Mouse (Mus musculus) embryonic facial prominence, embryonic 11.5 days (tissue): ENCODE measurements around the gene Svep1. TPM values are rescaled to one million over a fixed set of nuclear protein-coding genes. Genes with fewer than 3 reads are reported as not detected.

ENCODE experiments used
- ATAC-seq: fragments of 200-750 bp; cut with Nextera tagmentation; replicated peaks from 2 replicates; pipeline ENCODE4 v1.8.0; 2017; ENCODE audit warnings: low read depth; ENCODE audit not compliant: insufficient number of reproducible peaks, low FRiP score, low TSS enrichment
- DNase-seq: peaks from one replicate; pipeline ENCODE4 v3.0.0-alpha.2; 2015; ENCODE audit warnings: low spot score
- H3K27ac ChIP-seq: fragments of 300-500 bp; sonication (generic); replicated peaks from 2 replicates; pipeline ENCODE4 v1.5.1; 2014; ENCODE audit warnings: mild to moderate bottlenecking, low read depth, low read length, control low read depth
- H3K27me3 ChIP-seq: fragments of 300-500 bp; sonication (generic); 2 replicates; pipeline ENCODE4 v1.6.1; 2014; ENCODE audit warnings: mild to moderate bottlenecking, low read length, moderate library complexity, mixed read lengths; ENCODE audit not compliant: control insufficient read depth, insufficient read depth
- H3K36me3 ChIP-seq: fragments of 300-500 bp; sonication (generic); replicated peaks from 2 replicates; pipeline ENCODE4 v1.6.1; 2014; ENCODE audit warnings: low read depth, mild to moderate bottlenecking, low read length, moderate library complexity, mixed read lengths; ENCODE audit not compliant: control insufficient read depth, insufficient read depth
- H3K4me1 ChIP-seq: fragments of 300-500 bp; sonication (generic); 2 replicates; pipeline ENCODE4 v1.6.1; 2014; ENCODE audit warnings: low read length, mixed read lengths; ENCODE audit not compliant: control insufficient read depth, insufficient read depth
- H3K4me2 ChIP-seq: fragments of 300-500 bp; sonication (generic); 2 replicates; pipeline ENCODE4 v1.6.1; 2014; ENCODE audit warnings: low read depth, mild to moderate bottlenecking, control low read depth, low read length, moderate library complexity
- H3K4me3 ChIP-seq: fragments of 300-500 bp; sonication (generic); 2 replicates; pipeline ENCODE4 v1.5.1; 2014; ENCODE audit warnings: low read depth, low read length, control low read depth
- H3K9ac ChIP-seq: fragments of 300-500 bp; sonication (generic); replicated peaks from 2 replicates; pipeline ENCODE4 v1.6.1; 2014; ENCODE audit warnings: mild to moderate bottlenecking, control low read depth, low read length
- H3K9me3 ChIP-seq: fragments of 300-500 bp; sonication (generic); replicated peaks from 2 replicates; pipeline ENCODE4 v1.6.1; 2016; ENCODE audit warnings: mild to moderate bottlenecking, low read length, inconsistent platforms, mixed read lengths; ENCODE audit not compliant: control insufficient read depth
- WGBS: fragments of 180-500 bp; shearing (Covaris S2); extraction: QIAGEN DNeasy Blood & Tissue Kit; methylation state at CpG from one replicate; pipeline ENCODE4 v1.1.7; 2014; 5-methylcytosine and 5-hydroxymethylcytosine counted together
- polyA plus RNA-seq: library from polyadenylated mRNA; unstranded; fragments of >200 nt; fragmentation: Nextera tagmentation; extraction: Ambion mirVana; gene quantifications from 2 replicates; pipeline ENCODE4 v1.2.1, GENCODE M21; 2014

The Svep1 gene
- 2.8 and 3.7 TPM in 2 replicates for polyA plus RNA-seq

DNA sequence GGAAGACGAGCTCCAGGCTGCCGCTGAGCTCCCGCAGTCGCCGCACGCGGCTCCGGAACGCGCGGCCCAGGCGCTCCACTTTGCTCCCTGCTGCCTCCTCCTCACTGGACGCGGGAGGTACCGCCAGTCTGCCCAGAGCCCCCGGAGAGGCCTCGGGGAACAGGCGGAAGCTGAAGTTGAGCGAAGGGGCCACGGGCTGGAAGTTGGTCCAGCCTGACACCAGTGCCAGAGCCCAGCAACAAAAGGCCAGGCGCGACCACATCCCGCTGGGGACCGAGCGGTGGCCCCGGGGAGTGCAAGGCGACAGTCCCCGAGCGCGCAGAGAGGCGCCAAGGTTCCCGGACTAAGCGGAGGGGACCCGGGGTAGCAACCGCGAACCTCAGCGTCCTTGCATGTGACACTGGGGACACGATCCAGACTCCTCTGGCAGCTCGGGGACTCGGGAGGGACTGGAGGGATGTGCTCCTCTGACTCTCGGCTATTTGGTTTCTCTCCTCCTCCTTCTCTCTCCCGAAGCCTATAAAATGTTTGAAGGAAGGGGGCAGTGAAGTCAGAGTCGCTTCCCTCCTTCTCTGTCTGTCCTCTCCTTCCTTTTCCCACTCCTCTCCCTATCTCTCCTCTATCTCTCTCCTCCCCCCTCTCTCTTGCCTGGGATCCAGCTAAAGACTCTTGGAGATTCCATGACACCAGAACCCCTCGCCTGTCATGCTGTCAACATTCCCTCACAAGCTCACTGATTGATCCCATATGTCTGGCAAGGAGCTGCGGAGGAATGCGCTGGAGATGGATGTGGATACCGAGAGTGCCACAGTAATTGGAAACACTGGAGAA, at the start of gene Svep1:
Svep1 (minus strand) TSS at position 745 of the 831 bp plus-strand sequence.
- WGBS = under 1% methylated on average over 43 of the region's 47 CpGs
- ATAC-seq (peak; percentile 63), DNase-seq (peak; percentile 89)
- H3K27ac ChIP-seq = peak within 1 kb of the TSS; percentile 62
- no peaks in the 10 kb centered on the region for H3K9me3 ChIP-seq
- peak within 1 kb of the TSS; percentile 99 for H3K4me2 ChIP-seq
- no peaks in the 10 kb centered on the region for H3K27me3 ChIP-seq
- H3K4me1 ChIP-seq = 0 out of 2 replicates have a peak, but pooled peaks cover 2% of the 10 kb centered on the region
- H3K4me3 ChIP-seq = peak within 1 kb of the TSS; percentile 58
- no peaks in the 10 kb centered on the region for H3K36me3 ChIP-seq
- H3K9ac ChIP-seq = peak within 1 kb of the TSS; percentile 77

DNA sequence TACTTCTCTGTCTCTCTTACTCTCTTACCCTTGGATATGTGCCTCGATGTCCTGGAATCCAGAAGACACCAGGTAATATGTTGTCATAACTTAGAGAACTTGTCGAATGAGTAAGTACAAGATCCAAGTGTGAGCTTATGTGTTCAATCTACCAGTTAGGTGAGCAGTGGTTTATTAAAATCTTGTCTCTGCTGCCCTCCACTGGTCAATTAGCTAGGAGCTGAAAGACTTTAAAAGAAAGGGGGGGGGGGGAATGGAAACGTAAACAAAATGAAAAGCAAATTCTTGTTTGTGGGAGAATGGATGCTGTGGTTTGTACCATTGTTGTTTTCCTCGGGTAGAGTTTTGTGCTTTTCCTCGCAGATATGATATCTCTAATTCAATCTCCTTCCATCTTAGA, 46.8 kb upstream of the Svep1 start:
- ATAC-seq (no peak), DNase-seq (peak; percentile 81)
- H3K4me3 ChIP-seq = no peak overlapping the region
- no peak overlapping the region for H3K4me2 ChIP-seq
- H3K4me1 ChIP-seq = no peaks in the 10 kb centered on the region
- H3K27me3 ChIP-seq = no peaks in the 10 kb centered on the region
- H3K9me3 ChIP-seq = no peaks in the 10 kb centered on the region
- H3K9ac ChIP-seq = no peak overlapping the region
- H3K27ac ChIP-seq = no peak overlapping the region
- no peaks in the 10 kb centered on the region for H3K36me3 ChIP-seq
- WGBS = 40% methylated on average over 5 of the region's 5 CpGs

DNA sequence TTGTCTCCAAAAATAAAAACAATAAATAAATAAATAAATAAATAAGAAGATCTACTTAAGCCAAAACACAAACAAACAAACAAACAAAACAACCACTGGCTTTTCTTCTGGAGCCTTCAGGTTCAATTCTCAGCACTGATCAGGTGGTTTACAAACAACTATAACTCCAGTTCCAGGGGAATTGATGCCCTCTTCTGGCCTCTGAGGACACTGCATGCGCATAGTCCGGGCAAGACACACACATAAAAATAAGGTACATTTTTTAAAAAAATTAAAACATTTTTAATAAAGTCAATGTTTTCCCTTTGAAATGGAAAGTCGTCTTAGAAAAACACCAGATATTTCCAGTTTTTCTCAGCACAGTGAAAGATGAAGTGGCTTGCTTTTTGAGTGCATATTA, 45.7 kb upstream of the Svep1 start:
- Histone ChIP-seq H3K36me3 (no peaks in the 10 kb centered on the region), H3K4me1 (no peaks in the 10 kb centered on the region), H3K4me3 (no peak overlapping the region), H3K27me3 (no peaks in the 10 kb centered on the region), H3K9me3 (no peaks in the 10 kb centered on the region), H3K9ac (no peak overlapping the region), H3K27ac (no peak overlapping the region), H3K4me2 (no peak overlapping the region)
- 85% methylated on average over 3 of the region's 3 CpGs for WGBS
- DNase-seq (no peak), ATAC-seq (no peak)

DNA sequence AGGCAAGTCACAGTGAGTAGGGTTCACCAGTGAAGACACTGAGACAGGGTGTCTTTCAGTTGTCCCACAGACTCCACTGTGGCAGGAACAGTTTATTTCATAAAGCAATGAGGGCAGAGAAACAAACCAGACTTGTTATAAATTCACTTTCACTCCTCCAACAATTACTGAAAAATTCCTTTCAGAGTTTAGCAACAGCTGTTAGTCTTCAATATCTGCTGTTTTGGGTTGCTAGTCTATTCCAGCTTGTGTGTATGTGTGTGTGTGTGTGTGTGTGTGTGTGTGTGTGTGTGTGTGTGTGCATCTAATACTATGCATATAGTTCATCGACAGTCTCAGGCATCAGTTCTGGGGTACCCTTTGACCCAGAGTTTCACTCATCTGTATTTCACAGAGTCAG, 38.9 kb upstream of the Svep1 start:
- H3K4me3 ChIP-seq = no peak overlapping the region
- H3K36me3 ChIP-seq = no peaks in the 10 kb centered on the region
- H3K4me2 ChIP-seq = no peak overlapping the region
- WGBS = 95% methylated on average over 1 of the region's 1 CpGs
- no peak overlapping the region for H3K27ac ChIP-seq
- no peak for ATAC-seq
- H3K27me3 ChIP-seq = no peaks in the 10 kb centered on the region
- H3K9me3 ChIP-seq = no peaks in the 10 kb centered on the region
- no peak overlapping the region for H3K9ac ChIP-seq
- no peaks in the 10 kb centered on the region for H3K4me1 ChIP-seq
- no peak for DNase-seq

DNA sequence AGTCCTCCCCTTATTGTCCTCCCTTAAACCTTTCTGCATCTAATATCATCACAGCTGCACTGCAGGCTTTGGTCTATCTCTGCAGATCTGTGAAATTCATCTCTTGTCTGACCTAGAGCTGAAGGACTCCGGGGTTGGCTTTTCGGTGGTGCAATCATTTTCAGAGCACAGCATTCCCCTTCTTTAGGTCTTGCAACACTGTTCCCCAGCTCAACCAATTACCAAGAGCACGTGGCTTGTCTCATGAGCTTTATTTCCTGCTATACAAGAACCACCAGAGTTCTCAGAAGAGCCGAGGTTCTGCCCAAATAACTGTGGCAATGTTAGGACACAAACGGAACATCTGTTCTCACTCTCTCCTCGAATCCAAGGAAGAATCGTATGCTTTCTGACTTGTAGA, 33.8 kb upstream of the Svep1 start:
- H3K27ac ChIP-seq = no peak overlapping the region
- H3K4me3 ChIP-seq = no peak overlapping the region
- no peaks in the 10 kb centered on the region for H3K9me3 ChIP-seq
- H3K36me3 ChIP-seq = no peaks in the 10 kb centered on the region
- WGBS = 84% methylated on average over 7 of the region's 7 CpGs
- H3K4me2 ChIP-seq = no peak overlapping the region
- DNase-seq = no peak
- no peaks in the 10 kb centered on the region for H3K27me3 ChIP-seq
- ATAC-seq = no peak
- H3K9ac ChIP-seq = no peak overlapping the region
- H3K4me1 ChIP-seq = no peaks in the 10 kb centered on the region

DNA sequence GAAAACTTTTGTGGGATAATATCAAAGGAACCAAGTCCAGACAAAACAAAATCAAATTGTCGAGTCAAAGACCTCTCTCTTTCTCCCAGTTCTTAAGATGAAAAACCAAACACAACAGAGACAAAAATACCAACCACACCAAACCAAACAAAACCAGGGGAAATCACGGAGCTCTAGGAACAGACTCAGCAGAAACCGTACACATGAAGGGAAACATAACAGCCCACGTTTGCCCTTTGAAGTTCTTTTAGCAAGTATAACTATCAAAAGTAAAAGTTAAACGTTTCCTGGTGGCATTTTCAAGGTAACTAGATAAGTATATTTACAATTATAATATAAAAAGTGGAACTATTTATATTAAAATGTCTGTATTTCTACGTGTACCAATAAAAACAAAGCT, 29.2 kb upstream of the Svep1 start:
- Histone ChIP-seq H3K4me3 (no peak overlapping the region), H3K27me3 (no peaks in the 10 kb centered on the region), H3K9me3 (no peaks in the 10 kb centered on the region), H3K36me3 (no peaks in the 10 kb centered on the region), H3K27ac (no peak overlapping the region), H3K9ac (no peak overlapping the region), H3K4me2 (no peak overlapping the region), H3K4me1 (no peaks in the 10 kb centered on the region)
- no peak for DNase-seq
- 48% methylated on average over 6 of the region's 6 CpGs for WGBS
- ATAC-seq = no peak

DNA sequence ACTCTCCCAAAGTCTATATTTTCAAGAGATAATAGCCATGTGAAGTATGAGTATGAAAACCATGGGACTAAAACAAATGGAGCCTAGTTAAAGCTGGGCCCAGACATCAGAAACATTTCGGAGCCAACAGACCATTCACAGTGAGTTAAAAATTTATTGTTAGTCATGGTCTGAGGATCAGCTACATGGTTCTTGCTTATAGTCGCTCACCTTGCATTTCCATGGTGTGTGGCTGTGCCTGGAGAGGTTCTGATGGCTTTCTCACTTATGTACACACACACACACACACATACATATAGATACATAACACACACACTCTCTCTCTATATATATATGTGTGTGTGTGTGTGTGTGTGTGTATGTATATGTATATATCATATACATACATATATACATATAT, 16.8 kb upstream of the Svep1 start:
- Histone ChIP-seq H3K27ac (no peak overlapping the region), H3K4me3 (no peak overlapping the region), H3K27me3 (no peaks in the 10 kb centered on the region), H3K9me3 (no peaks in the 10 kb centered on the region), H3K9ac (no peak overlapping the region), H3K4me2 (no peak overlapping the region), H3K4me1 (no peaks in the 10 kb centered on the region), H3K36me3 (no peaks in the 10 kb centered on the region)
- 88% methylated on average over 2 of the region's 2 CpGs for WGBS
- DNase-seq (no peak), ATAC-seq (no peak)

DNA sequence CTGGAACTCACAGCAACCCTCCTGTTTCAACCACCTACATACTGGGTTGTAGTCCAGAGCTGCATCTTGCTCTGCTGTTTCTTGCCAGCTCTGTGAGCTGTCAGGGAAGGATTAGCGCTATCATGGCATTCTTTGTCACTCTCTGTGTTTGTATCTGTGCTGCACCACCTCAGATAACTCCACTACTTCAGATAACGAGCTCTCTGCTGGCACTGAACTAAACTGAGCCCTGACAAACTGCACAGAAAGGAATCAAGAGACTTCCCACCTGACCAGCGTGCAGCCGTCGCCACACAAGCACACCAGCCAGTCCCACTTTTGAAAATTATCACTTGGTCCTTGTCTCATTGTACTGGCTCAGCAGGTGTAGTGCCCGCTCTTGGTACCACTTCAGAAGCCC, 4.7 kb upstream of the Svep1 start:
- no peaks in the 10 kb centered on the region for H3K4me1 ChIP-seq
- WGBS = 72% methylated on average over 6 of the region's 6 CpGs

More for the DNA sequence above, 4.7 kb upstream of the Svep1 start:
- Histone ChIP-seq H3K27me3 (no peaks in the 10 kb centered on the region), H3K27ac (no peak overlapping the region), H3K9ac (no peak overlapping the region), H3K4me2 (no peak overlapping the region), H3K9me3 (no peaks in the 10 kb centered on the region), H3K36me3 (no peaks in the 10 kb centered on the region), H3K4me3 (no peak overlapping the region)
- no peak for ATAC-seq
- DNase-seq = no peak
